Mouse (Mus musculus) spleen, adult 2 months (tissue): Measurements from ENCODE around the gene Anxa5.
A peak's percentile ranks its signal among the peaks of the same experiment; 100 is the strongest.

Experiments used
- CTCF ChIP-seq: fragments of 200-500 bp; IDR thresholded peaks from 2 replicates; pipeline ENCODE4 v1.5.1; 2011; ENCODE audit warnings: mild to moderate bottlenecking, inconsistent platforms; ENCODE audit not compliant: insufficient read depth, insufficient read length, insufficient replicate concordance; ENCODE audit errors: extremely low read depth
- POLR2A ChIP-seq: fragments of 200-500 bp; IDR thresholded peaks from 2 replicates; pipeline ENCODE4 v1.6.1; 2011; ENCODE audit warnings: low read depth, low read length, inconsistent platforms

DNA sequence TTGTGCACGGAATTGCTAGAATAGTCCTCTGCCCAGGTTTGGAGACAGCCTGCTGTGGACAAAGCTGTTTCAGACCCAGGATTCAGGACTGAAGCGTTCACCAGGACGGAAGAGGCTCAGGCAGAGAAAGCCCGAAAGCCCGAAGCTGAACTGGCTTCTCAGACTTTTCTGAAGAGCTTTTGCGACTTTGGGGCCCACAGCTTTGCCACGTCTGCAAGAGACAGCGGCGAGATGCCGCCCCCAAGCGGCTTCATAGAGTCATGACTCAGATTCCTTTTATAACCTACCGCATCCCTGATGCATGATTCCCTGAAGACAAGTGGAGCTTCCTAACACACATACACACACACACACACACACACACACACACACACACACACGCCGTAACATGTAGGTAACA is 21.1 kb upstream of the Anxa5 start:
- TF ChIP-seq POLR2A (no peak), CTCF (peak; percentile 62; the same call in 1 of the 2 replicates)
